In genomic region chr5:136143161-136143755, GRCm38 (mm10) we compare ENCODE assay signal across 1 mouse cellular context.
TF ChIP-seq lines count a peak whose summit lies in the region.

No protein-coding gene starts in this region.

TF ChIP-seq in MEL, 35 proteins besides CTCF, POLR2A, EP300 and RAD21:
- TF ChIP-seq SMC3 (IDR thresholded peaks at IDR 0.05; ENCODE audit: low read depth, low read length) = peak; percentile 56
- no peak for TF ChIP-seq RCOR1 (IDR thresholded peaks at IDR 0.05; ENCODE audit: low read depth, low read length)
- TF ChIP-seq SIN3A (IDR thresholded peaks at IDR 0.05; ENCODE audit: low read length) = 0 out of 2 replicates have a peak, but pooled peaks have one; percentile 20
